Mouse (Mus musculus) left cerebral cortex, postnatal 4 days (tissue): ENCODE data around the gene Carmil1. TPM values are rescaled to one million over a fixed set of nuclear protein-coding genes. Genes with fewer than 3 reads are reported as not detected.

Experiments
- DNase-seq: peaks from one replicate; pipeline ENCODE4 v3.0.0-alpha.2; 2022
- intact Hi-C: fragments of 180-260 bp; cut with DNase I; formaldehyde crosslinking; loops from one replicate; pipeline ENCODE4 v1.15.1; 2025
- total RNA-seq, 2 experiments: library from RNA; stranded (reverse); gene quantifications; 2 replicates each; pipeline ENCODE4 v1.2.3; 2021

The Carmil1 gene
- total RNA-seq, 2 experiments from 2014 or later = 57.9 to 82.4 TPM

GRCm38 (mm10) chr13:24260751-24261591, 19.6 kb downstream of the Carmil1 start:
- DNase-seq = no peak
- intact Hi-C loops = no loop called here

GRCm38 (mm10) chr13:24257809-24258208, 22.8 kb downstream of the Carmil1 start:
- intact Hi-C loops = no loop called here
- DNase-seq = no peak

- intact Hi-C loops = no loop called here
- peak; percentile 24 for DNase-seq
Measured at GRCm38 (mm10) chr13:24253989-24254388, 26.6 kb downstream of the Carmil1 start.

GRCm38 (mm10) chr13:24253551-24253950, 27.0 kb downstream of the Carmil1 start:
- intact Hi-C loops = no loop called here
- DNase-seq = no peak

GRCm38 (mm10) chr13:24251236-24251635, 29.4 kb downstream of the Carmil1 start:
- DNase-seq = no peak
- intact Hi-C loops = no loop called here

GRCm38 (mm10) chr13:24247928-24248327, 32.7 kb downstream of the Carmil1 start:
- no peak for DNase-seq
- intact Hi-C loops = no loop called here

- intact Hi-C loops = no loop called here
- no peak for DNase-seq
Measured at GRCm38 (mm10) chr13:24247441-24247840, 33.2 kb downstream of the Carmil1 start.

- DNase-seq = no peak
- intact Hi-C loops = no loop called here
Measured at GRCm38 (mm10) chr13:24246266-24246665, 34.3 kb downstream of the Carmil1 start.

GRCm38 (mm10) chr13:24244613-24245012, 36.0 kb downstream of the Carmil1 start:
- intact Hi-C loops = no loop called here
- no peak for DNase-seq

GRCm38 (mm10) chr13:24243964-24244363, 36.6 kb downstream of the Carmil1 start:
- DNase-seq = no peak
- intact Hi-C loops = no loop called here

GRCm38 (mm10) chr13:24242429-24243106, 38.0 kb downstream of the Carmil1 start:
- no peak for DNase-seq

GRCm38 (mm10) chr13:24241201-24241600, 39.4 kb downstream of the Carmil1 start:
- intact Hi-C loops = no loop called here

More at GRCm38 (mm10) chr13:24242429-24243106, 38.0 kb downstream of the Carmil1 start:
- intact Hi-C loops = no loop called here

GRCm38 (mm10) chr13:24240430-24240829, 40.2 kb downstream of the Carmil1 start:
- intact Hi-C loops = no loop called here
- no peak for DNase-seq

More at GRCm38 (mm10) chr13:24241201-24241600, 39.4 kb downstream of the Carmil1 start:
- no peak for DNase-seq

- no peak for DNase-seq
- intact Hi-C loops = no loop called here
Measured at GRCm38 (mm10) chr13:24238456-24239120, 42.0 kb downstream of the Carmil1 start.

GRCm38 (mm10) chr13:24236736-24237135, 43.9 kb downstream of the Carmil1 start:
- intact Hi-C loops = no loop called here
- no peak for DNase-seq

- no peak for DNase-seq
- intact Hi-C loops = no loop called here
Measured at GRCm38 (mm10) chr13:24232750-24233149, 47.8 kb downstream of the Carmil1 start.

- DNase-seq = no peak
- intact Hi-C loops = no loop called here
Measured at GRCm38 (mm10) chr13:24231746-24232483, 48.7 kb downstream of the Carmil1 start.

- DNase-seq = no peak
- intact Hi-C loops = no loop called here
Measured at GRCm38 (mm10) chr13:24231146-24231545, 49.4 kb downstream of the Carmil1 start.

GRCm38 (mm10) chr13:24230541-24231095, 50.0 kb downstream of the Carmil1 start:
- intact Hi-C loops = no loop called here
- no peak for DNase-seq

- no peak for DNase-seq
- intact Hi-C loops = no loop called here
Measured at GRCm38 (mm10) chr13:24223425-24224201, 57.0 kb downstream of the Carmil1 start.
